Mouse (Mus musculus): ENCODE data around the gene Agpat1.

- TF ChIP-seq CTCF (IDR thresholded peaks at IDR 0.05; ENCODE audit: extremely low read depth, insufficient read depth, low read length), result peak; percentile 28; the same call in 1 of the 2 replicates
- no peak for TF ChIP-seq POLR2A (IDR thresholded peaks at IDR 0.05; ENCODE audit: extremely low read depth, insufficient read depth, low read length)
Observed at GRCm38 (mm10) chr17:34571875-34572274, 32.2 kb upstream of the Agpat1 start.

Measured in cortical plate, adult 2 months (tissue).